Mouse (Mus musculus): ENCODE results near the gene Ncoa5. TPM values are rescaled to one million over a fixed set of nuclear protein-coding genes. Genes with fewer than 3 reads are reported as not detected.

Gene Ncoa5
- polyA plus RNA-seq, 1 experiment: 31.2 TPM

DNA sequence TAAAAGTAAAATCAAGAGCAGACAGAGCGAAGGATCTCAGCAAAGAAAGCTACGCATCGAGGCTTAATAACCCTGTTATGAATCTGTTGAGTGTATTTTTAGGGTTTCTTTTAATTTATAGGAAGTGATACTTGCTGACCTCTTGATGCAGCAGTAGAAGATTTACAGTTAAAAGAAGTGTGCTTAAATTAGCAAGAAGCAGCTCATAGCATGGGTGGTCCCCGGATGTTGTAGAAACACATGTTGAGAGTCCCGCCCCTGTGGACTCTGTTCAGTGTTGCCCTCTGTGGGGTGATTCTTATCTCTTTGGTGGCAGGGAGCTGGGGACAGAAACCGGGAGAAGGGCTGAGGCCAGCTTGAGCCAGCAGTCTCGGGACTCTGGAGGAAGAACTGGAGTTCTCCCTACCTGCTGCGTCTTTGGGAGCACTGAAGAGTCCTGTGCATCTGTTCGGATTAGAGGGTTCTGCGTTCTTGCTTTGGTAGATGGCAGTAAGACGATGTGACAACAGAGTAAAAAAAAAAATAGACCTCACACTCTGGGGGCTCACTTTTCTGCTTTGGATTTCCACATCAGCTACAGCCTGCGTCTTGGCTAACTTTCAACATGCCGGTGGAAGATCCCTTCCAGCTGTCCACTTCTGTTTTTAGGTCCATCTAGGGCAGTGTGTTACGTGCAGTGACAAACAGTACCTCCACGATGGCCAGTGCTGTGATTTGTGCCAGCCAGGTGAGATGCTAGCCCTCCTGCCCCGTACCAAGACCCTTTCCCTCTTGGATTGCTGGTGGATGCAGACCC, 27.2 kb upstream of the Ncoa5 start:
- Histone ChIP-seq H3K4me3 (ENCODE audit: insufficient read depth, poor library complexity, severe bottlenecking) (no peak overlapping the region), H3K79me2 (ENCODE audit: control insufficient read depth, insufficient read depth) (no peaks in the 10 kb centered on the region), H3K36me3 (ENCODE audit: control insufficient read depth, insufficient read depth) (no peaks in the 10 kb centered on the region), H3K27me3 (ENCODE audit: control insufficient read depth, insufficient read depth, insufficient read length) (peaks cover 45% of the 10 kb centered on the region), H3K79me3 (ENCODE audit: low read depth) (no peaks in the 10 kb centered on the region), H3ac (ENCODE audit: control insufficient read depth, insufficient read length, low read depth) (no peak overlapping the region)
- TF ChIP-seq USF1 (IDR thresholded peaks at IDR 0.05; ENCODE audit: low read depth) (no peak), FOSL1 (IDR thresholded peaks at IDR 0.05; ENCODE audit: insufficient read depth, low read length, poor library complexity, severe bottlenecking) (no peak), CTCF (IDR thresholded peaks at IDR 0.05; ENCODE audit: control insufficient read depth, insufficient read depth, insufficient read length) (no peak), CEBPB (IDR thresholded peaks at IDR 0.05; ENCODE audit: low read depth) (no peak), MYOD1 (IDR thresholded peaks at IDR 0.05; ENCODE audit: control insufficient read depth, insufficient read length, low read depth) (no peak), MYOG (IDR thresholded peaks at IDR 0.05; ENCODE audit: control insufficient read depth, extremely low read depth, insufficient read length) (no peak), MAX (IDR thresholded peaks at IDR 0.05) (no peak)

DNA sequence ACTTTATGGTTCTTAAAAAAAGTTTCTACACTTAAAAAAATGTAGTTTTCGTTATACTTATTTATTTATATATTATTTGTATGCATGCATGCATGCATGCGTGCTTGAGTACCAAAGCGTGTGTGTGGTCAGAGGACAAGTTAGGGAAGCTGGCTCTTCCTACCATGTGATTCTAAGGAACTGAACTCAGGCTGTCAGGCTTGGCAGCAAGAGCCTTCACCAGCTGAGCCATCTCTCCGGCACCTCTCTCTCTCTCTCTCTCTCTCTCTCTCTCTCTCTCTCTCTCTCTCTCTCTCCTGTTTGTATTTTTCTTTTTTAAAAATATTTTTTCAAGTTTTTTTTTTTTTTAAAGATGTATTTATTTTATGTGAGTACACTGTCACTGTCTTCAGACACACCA, 25.3 kb upstream of the Ncoa5 start:
- Histone ChIP-seq H3K27me3 (ENCODE audit: control insufficient read depth, insufficient read depth, insufficient read length) (peaks cover 40% of the 10 kb centered on the region), H3K36me3 (ENCODE audit: control insufficient read depth, insufficient read depth) (no peaks in the 10 kb centered on the region), H3K4me3 (ENCODE audit: insufficient read depth, poor library complexity, severe bottlenecking) (no peak overlapping the region), H3K79me2 (ENCODE audit: control insufficient read depth, insufficient read depth) (no peaks in the 10 kb centered on the region), H3K79me3 (ENCODE audit: low read depth) (no peaks in the 10 kb centered on the region), H3ac (ENCODE audit: control insufficient read depth, insufficient read length, low read depth) (no peak overlapping the region)
- TF ChIP-seq FOSL1 (IDR thresholded peaks at IDR 0.05; ENCODE audit: insufficient read depth, low read length, poor library complexity, severe bottlenecking) (no peak), USF1 (IDR thresholded peaks at IDR 0.05; ENCODE audit: low read depth) (no peak), CTCF (IDR thresholded peaks at IDR 0.05; ENCODE audit: control insufficient read depth, insufficient read depth, insufficient read length) (no peak), MYOD1 (IDR thresholded peaks at IDR 0.05; ENCODE audit: control insufficient read depth, insufficient read length, low read depth) (no peak), CEBPB (IDR thresholded peaks at IDR 0.05; ENCODE audit: low read depth) (no peak), MAX (IDR thresholded peaks at IDR 0.05) (no peak), MYOG (IDR thresholded peaks at IDR 0.05; ENCODE audit: control insufficient read depth, extremely low read depth, insufficient read length) (no peak)

DNA sequence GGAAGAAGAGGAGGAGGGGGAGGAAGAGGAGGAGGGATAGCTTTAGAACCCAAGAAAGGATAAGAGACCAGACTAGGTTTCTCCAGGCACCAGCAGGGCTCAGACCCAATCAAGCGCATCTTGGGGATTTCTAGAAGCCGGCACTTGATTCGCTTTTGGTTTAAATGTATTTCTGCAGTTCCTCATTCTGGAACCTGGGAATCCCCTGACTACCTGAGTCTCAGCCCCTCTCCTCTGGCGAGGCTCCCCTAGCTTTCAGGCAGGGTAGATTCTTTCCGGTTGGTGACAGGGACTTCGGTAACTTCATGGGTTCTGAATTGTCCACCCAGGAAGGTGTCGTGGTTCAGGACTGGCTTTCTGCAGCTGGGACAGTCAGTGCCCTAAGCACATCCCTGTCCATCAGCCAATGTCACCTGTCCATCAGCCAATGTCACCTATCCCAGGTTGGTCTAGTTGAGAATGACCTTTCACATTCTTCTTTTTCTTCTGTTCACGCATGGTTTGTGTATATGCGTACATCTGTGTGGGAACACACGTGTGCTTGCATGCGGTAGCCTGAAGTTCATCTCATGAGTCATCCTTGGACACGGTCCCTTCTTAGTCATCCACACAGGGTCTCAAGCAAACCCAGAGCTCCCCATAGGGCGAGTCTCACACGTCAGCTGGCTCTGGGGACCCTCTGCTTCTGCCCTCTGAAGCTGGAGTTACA, 21.9 kb upstream of the Ncoa5 start:
- no peak overlapping the region for H3ac ChIP-seq (ENCODE audit: control insufficient read depth, insufficient read length, low read depth)
- no peaks in the 10 kb centered on the region for H3K36me3 ChIP-seq (ENCODE audit: control insufficient read depth, insufficient read depth)
- TF ChIP-seq CTCF (IDR thresholded peaks at IDR 0.05; ENCODE audit: control insufficient read depth, insufficient read depth, insufficient read length) (no peak), CEBPB (IDR thresholded peaks at IDR 0.05; ENCODE audit: low read depth) (no peak), USF1 (IDR thresholded peaks at IDR 0.05; ENCODE audit: low read depth) (no peak), MAX (IDR thresholded peaks at IDR 0.05) (no peak), FOSL1 (IDR thresholded peaks at IDR 0.05; ENCODE audit: insufficient read depth, low read length, poor library complexity, severe bottlenecking) (no peak), MYOG (IDR thresholded peaks at IDR 0.05; ENCODE audit: control insufficient read depth, extremely low read depth, insufficient read length) (no peak), MYOD1 (IDR thresholded peaks at IDR 0.05; ENCODE audit: control insufficient read depth, insufficient read length, low read depth) (no peak)
- H3K79me2 ChIP-seq (ENCODE audit: control insufficient read depth, insufficient read depth): no peaks in the 10 kb centered on the region
- peaks cover 26% of the 10 kb centered on the region for H3K27me3 ChIP-seq (ENCODE audit: control insufficient read depth, insufficient read depth, insufficient read length)
- H3K4me3 ChIP-seq (ENCODE audit: insufficient read depth, poor library complexity, severe bottlenecking): no peak overlapping the region
- no peaks in the 10 kb centered on the region for H3K79me3 ChIP-seq (ENCODE audit: low read depth)

DNA sequence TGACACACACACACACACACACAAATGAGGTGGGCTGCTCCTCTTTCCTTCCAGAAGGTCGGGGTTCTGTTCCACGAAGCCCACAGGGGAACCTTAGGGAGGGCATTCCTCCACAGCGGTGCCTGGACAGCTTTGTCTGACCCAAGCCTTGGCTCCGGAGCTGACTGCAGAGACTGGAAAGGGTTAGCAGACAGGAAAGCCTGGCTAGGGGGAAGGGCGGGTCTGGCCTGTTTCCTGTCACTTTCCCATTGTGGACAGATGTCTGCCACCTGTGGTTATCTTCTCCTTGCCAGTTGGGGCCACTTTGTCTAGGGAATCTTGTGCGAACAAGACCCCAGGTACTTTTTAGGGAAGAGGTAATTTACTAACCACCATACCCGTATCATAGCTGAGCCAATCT, 21.2 kb upstream of the Ncoa5 start:
- Histone ChIP-seq H3K4me3 (ENCODE audit: insufficient read depth, poor library complexity, severe bottlenecking) (no peak overlapping the region), H3K27me3 (ENCODE audit: control insufficient read depth, insufficient read depth, insufficient read length) (peaks cover 26% of the 10 kb centered on the region), H3ac (ENCODE audit: control insufficient read depth, insufficient read length, low read depth) (no peak overlapping the region), H3K36me3 (ENCODE audit: control insufficient read depth, insufficient read depth) (no peaks in the 10 kb centered on the region), H3K79me3 (ENCODE audit: low read depth) (no peaks in the 10 kb centered on the region), H3K79me2 (ENCODE audit: control insufficient read depth, insufficient read depth) (no peaks in the 10 kb centered on the region)
- TF ChIP-seq FOSL1 (IDR thresholded peaks at IDR 0.05; ENCODE audit: insufficient read depth, low read length, poor library complexity, severe bottlenecking) (no peak), CEBPB (IDR thresholded peaks at IDR 0.05; ENCODE audit: low read depth) (no peak), USF1 (IDR thresholded peaks at IDR 0.05; ENCODE audit: low read depth) (no peak), CTCF (IDR thresholded peaks at IDR 0.05; ENCODE audit: control insufficient read depth, insufficient read depth, insufficient read length) (no peak), MYOD1 (IDR thresholded peaks at IDR 0.05; ENCODE audit: control insufficient read depth, insufficient read length, low read depth) (no peak), MYOG (IDR thresholded peaks at IDR 0.05; ENCODE audit: control insufficient read depth, extremely low read depth, insufficient read length) (no peak)

DNA sequence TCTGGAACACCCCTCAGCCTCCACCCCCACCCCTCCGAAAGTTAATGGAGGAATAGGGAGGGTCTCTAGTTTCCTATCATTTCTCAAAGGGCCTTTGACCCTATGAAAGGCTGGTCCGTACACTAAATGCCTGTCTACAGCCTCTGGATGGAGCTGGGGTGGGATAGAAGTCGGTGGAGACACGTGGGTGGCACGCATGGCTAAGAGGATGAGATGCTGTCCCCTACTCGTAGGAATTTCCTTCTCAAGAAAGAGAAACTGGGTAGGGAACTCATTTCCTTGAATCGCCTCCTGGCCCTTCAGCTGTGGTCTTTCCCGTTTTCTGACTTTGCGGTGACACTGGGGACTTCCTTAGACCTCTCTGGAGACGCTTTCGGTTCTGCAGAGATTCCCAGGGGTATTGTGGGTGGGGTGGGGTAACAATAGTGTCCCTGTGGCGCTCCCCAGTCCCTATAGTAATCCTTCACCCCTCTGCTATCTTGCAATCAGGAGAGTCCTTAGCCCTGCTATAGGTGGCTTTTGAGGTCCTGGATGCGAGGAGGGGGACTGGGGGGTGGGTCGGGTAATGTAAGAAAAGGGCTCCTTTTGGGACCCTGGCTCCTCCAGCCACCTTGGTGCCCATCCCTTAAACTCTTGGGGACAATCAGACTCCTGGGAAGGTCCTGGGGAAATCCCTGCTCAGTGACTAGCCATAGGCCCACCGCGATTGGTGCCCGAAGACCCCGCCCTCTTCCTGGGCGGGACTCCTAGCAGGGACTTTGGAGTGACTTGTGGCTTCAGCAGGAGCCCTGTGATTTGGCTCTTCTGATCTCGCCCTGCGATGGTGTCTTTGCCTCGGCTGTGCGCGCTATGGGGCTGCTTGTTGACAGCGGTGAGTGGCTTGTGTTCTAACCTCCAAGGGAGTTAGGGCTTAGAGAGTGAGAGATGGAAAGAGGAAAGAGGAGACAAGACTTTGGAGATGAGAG, 20.5 kb upstream of the Ncoa5 start, which contains the start of gene Cd40:
TSS of gene Cd40 (plus strand) at position 740 of the 965 bp plus-strand sequence.
- Histone ChIP-seq H3K36me3 (ENCODE audit: control insufficient read depth, insufficient read depth) (no peaks in the 10 kb centered on the region), H3ac (ENCODE audit: control insufficient read depth, insufficient read length, low read depth) (no peak within 1 kb of the TSS), H3K27me3 (ENCODE audit: control insufficient read depth, insufficient read depth, insufficient read length) (peaks cover 26% of the 10 kb centered on the region), H3K79me3 (ENCODE audit: low read depth) (no peaks in the 10 kb centered on the region), H3K79me2 (ENCODE audit: control insufficient read depth, insufficient read depth) (no peaks in the 10 kb centered on the region), H3K4me3 (ENCODE audit: insufficient read depth, poor library complexity, severe bottlenecking) (no peak within 1 kb of the TSS)
- no peak for TF ChIP-seq FOSL1 (IDR thresholded peaks at IDR 0.05; ENCODE audit: insufficient read depth, low read length, poor library complexity, severe bottlenecking)
- TF ChIP-seq USF1 (IDR thresholded peaks at IDR 0.05; ENCODE audit: low read depth): no peak
- TF ChIP-seq MYOG (IDR thresholded peaks at IDR 0.05; ENCODE audit: control insufficient read depth, extremely low read depth, insufficient read length): no peak
- no peak for TF ChIP-seq MYOD1 (IDR thresholded peaks at IDR 0.05; ENCODE audit: control insufficient read depth, insufficient read length, low read depth)
- TF ChIP-seq CEBPB (IDR thresholded peaks at IDR 0.05; ENCODE audit: low read depth): no peak
- TF ChIP-seq MAX (IDR thresholded peaks at IDR 0.05): no peak
- no peak for TF ChIP-seq CTCF (IDR thresholded peaks at IDR 0.05; ENCODE audit: control insufficient read depth, insufficient read depth, insufficient read length)

All from C2C12 (cell line).